Mouse (Mus musculus) central nervous system, embryonic 14 days (tissue): ENCODE data around the gene Cmtm8. TPM values are rescaled to one million over a fixed set of nuclear protein-coding genes. Genes with fewer than 3 reads are reported as not detected.

Experiments
- polyA plus RNA-seq: library from polyadenylated mRNA; depleted of rRNA; stranded (reverse); fragments of >200 nt; gene quantifications from 2 replicates; pipeline ENCODE4 v1.2.3, GENCODE M21; 2012; rRNA removed

The Cmtm8 gene
- polyA plus RNA-seq: 7.7 and 9.0 TPM in 2 replicates

DNA sequence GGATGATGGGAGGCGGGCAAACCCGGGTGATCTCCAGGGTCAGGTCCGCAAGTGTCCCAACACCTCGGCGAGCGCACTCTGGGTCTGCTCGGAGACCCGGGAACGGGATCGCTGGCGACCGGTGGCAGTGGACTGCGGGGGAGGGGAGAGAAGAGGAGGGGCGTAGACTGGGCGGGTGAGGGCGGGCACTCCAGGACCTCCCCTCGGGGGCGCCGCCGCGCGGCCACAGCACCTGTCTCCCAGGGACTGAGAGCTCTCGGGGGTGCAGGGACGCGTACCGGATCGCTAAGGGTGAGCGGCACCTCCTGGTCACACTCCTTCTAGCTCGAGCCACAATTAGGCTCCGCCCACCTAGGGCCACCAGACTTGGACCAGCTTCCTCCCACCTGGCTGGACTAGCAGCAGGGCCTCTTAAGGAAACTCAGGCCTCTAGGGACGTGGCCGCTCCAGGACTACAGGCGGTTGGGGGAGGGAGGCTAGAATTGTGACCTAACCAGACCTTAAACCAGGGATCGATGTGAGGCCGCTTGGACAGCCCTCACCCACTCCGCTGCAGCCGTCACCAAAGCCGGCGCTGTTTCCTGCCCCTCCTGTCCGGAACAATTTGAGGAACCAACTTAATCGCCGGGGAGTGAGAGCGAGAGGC, at the start of gene Cmtm8:
Gene Cmtm8, minus strand, starts transcription at position 140 of the 646 bp plus-strand sequence.

DNA sequence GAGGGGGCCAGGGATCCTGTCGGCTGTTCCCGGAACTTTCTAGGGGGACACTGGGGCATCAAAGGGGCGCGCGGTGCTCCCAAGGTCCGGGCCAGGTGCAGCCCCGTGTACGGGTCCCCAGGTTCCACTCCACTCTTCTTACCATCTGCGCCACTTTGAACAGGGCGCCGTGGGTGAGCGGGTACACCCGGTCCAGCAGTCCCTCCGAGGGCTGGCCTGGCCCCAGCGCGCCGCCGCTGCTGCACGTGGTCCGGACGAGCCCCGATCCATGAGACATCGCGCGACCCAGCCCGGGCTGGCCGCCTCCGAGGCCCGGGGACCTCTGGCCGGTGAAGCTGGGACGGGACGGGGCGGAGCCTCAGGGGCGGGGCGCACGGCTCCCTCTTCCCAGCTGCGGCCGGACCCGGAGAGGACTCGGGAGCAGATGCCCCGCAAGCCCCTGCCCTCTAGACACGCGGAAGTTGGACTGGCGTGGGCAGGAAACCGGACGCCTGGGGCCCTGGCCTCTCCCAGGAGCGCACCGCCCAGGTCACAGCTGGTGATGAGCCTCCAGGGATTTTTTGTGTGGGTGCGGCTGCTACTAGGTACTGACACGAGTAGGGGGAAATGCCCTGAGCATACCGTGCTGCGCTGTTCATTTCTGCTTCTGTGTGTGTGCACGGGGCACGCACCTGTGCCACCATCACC, 62.3 kb downstream of the Cmtm8 start, which contains the start of gene Cmtm7:
Gene Cmtm7, minus strand, starts transcription at position 331 of the 687 bp plus-strand sequence.

Other genes with a start within 250 kb of the Cmtm8 start
- 73.7 and 78.1 TPM in 2 replicates for gene Cnot10, start 204.0 kb downstream of the Cmtm8 start, polyA plus RNA-seq
- gene Dync1li1, start 155.4 kb downstream of the Cmtm8 start, polyA plus RNA-seq: 71.6 and 71.9 TPM in 2 replicates
- 15.3 and 15.7 TPM in 2 replicates for gene Cmtm6, start 113.0 kb downstream of the Cmtm8 start, polyA plus RNA-seq
- 21.4 and 29.9 TPM in 2 replicates for gene Cmtm7, start 62.3 kb downstream of the Cmtm8 start, polyA plus RNA-seq
- 25.0 and 26.0 TPM in 2 replicates for gene Gpd1l, start 89.8 kb upstream of the Cmtm8 start, polyA plus RNA-seq
- gene Osbpl10, start 134.4 kb upstream of the Cmtm8 start, polyA plus RNA-seq: 6.5 and 7.5 TPM in 2 replicates
- gene Rps27rt, start 138.6 kb upstream of the Cmtm8 start, polyA plus RNA-seq: 33.7 and 44.0 TPM in 2 replicates